Mouse (Mus musculus) hindbrain, embryonic 11.5 days (tissue): ENCODE measurements around the gene Tubg1. TPM values are rescaled to one million over a fixed set of nuclear protein-coding genes. Genes with fewer than 3 reads are reported as not detected.
A peak's percentile ranks its signal among the peaks of the same experiment; 100 is the strongest.

Experiments used
- ATAC-seq: fragments of 200-750 bp; cut with Nextera tagmentation; 2 replicates; pipeline ENCODE4 v1.8.0; 2017; ENCODE audit warnings: mild to moderate bottlenecking, moderate TSS enrichment, moderate library complexity; ENCODE audit not compliant: low FRiP score
- DNase-seq: peaks from one replicate; pipeline ENCODE4 v3.0.0-alpha.2; 2015; ENCODE audit warnings: low spot score
- H3K27ac ChIP-seq: fragments of 300-500 bp; sonication (generic); 2 replicates; pipeline ENCODE4 v1.5.1; 2014; ENCODE audit warnings: mild to moderate bottlenecking, low read depth, low read length
- H3K27me3 ChIP-seq: fragments of 300-500 bp; sonication (generic); 2 replicates; pipeline ENCODE4 v1.6.1; 2014; ENCODE audit warnings: mild to moderate bottlenecking, low read length, moderate library complexity, mixed read lengths; ENCODE audit not compliant: control insufficient read depth, insufficient read depth
- H3K36me3 ChIP-seq: fragments of 300-500 bp; sonication (generic); 2 replicates; pipeline ENCODE4 v1.6.1; 2014; ENCODE audit warnings: mild to moderate bottlenecking, low read length, moderate library complexity, mixed read lengths; ENCODE audit not compliant: control insufficient read depth, insufficient read depth
- H3K4me1 ChIP-seq: fragments of 300-500 bp; sonication (generic); replicated peaks from 2 replicates; pipeline ENCODE4 v1.6.1; 2014; ENCODE audit warnings: low read length, mixed read lengths; ENCODE audit not compliant: control insufficient read depth, insufficient read depth
- H3K4me2 ChIP-seq: fragments of 300-500 bp; sonication (generic); replicated peaks from 2 replicates; pipeline ENCODE4 v1.6.1; 2014; ENCODE audit warnings: mild to moderate bottlenecking, low read depth, low read length
- H3K4me3 ChIP-seq: fragments of 300-500 bp; sonication (generic); 2 replicates; pipeline ENCODE4 v1.5.1; 2014; ENCODE audit warnings: low read depth, low read length
- H3K9ac ChIP-seq: fragments of 300-500 bp; sonication (generic); 2 replicates; pipeline ENCODE4 v1.6.1; 2014; ENCODE audit warnings: low read depth, low read length
- H3K9me3 ChIP-seq: fragments of 300-500 bp; sonication (generic); 2 replicates; pipeline ENCODE4 v1.6.1; 2016; ENCODE audit warnings: low read length; ENCODE audit not compliant: control insufficient read depth
- WGBS: fragments of 180-500 bp; shearing (Covaris S2); extraction: QIAGEN DNeasy Blood & Tissue Kit; methylation state at CpG from one replicate; pipeline ENCODE4 v1.1.7; 2014; 5-methylcytosine and 5-hydroxymethylcytosine counted together
- polyA plus RNA-seq: library from polyadenylated mRNA; unstranded; fragments of >200 nt; fragmentation: Nextera tagmentation; extraction: Ambion mirVana; gene quantifications from 2 replicates; pipeline ENCODE4 v1.2.1, GENCODE M21; 2014

Gene Tubg1
- polyA plus RNA-seq, 1 experiment from 2014 or later: 98.6 TPM

DNA sequence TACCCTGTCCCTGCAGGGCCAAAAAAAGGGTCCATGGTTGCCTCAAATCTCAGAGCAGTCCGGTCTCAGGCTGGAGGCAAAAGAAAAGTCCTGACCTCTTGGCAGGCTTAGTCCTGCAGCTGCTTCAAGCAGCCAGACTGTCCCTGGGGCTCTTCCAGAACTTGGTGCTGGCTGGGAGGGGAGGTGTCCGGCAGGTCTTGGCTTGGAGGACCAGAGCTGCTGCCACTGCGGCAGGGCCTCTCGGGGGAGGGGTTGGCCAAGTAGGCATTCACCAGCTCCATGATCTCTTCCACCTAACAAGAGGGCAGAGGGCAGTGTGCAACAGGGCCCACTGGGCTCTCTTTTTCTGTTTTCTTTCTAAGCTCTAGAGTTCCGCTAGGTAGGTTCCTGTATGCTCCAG, 43.0 kb downstream of the Tubg1 start:
- no peaks in the 10 kb centered on the region for H3K36me3 ChIP-seq
- peaks cover 57% of the 10 kb centered on the region for H3K27me3 ChIP-seq
- H3K4me1 ChIP-seq: peaks cover 6% of the 10 kb centered on the region
- no peaks in the 10 kb centered on the region for H3K9me3 ChIP-seq
- no peak overlapping the region for H3K4me3 ChIP-seq
- H3K27ac ChIP-seq: no peak overlapping the region
- 60% methylated on average over 5 of the region's 5 CpGs for WGBS
- ATAC-seq (no peak), DNase-seq (no peak)
- H3K4me2 ChIP-seq: no peak overlapping the region
- no peak overlapping the region for H3K9ac ChIP-seq

DNA sequence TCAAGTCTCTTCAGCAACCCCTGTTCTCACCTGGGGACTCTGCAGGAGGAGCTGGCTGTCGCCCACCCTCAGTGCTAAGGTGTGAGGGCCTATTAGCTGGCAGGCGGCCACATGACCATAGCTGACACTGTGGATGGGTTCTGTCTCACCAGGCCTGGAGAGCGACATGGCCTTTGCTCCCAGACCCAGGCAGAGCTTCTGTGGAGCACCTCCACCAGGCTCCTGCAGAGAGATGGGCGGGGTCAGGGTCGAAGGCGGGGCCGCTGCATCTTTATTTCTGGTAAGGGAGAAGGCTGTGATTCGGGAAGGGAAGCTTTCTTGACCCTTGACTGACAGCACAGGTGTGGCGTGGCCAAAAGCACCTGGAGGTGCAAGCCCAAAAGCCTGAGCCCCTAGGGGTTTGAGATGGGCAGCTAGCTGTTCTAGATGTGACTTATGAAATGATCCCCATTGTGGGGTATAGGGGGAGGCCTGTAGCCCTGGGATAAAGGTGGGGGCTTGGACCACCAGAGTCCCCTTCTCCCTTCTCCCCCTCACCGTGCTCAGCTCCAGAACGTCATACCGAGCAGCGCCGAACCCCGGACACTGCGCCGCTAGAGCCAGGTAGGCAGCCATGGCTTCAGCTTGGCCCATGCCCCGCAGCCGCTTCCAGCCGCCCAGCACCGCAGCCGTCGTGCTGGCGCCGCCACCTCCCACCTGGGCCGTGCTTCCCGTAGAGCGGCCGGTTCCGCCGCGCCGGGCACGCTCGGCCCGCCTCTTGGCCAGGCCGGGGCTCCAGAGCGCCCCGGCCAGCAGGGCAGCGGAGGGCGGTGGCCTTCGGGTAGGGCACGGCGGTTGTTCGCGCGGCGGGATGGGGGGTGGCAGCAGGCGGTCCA, 44.0 kb downstream of the Tubg1 start:
- ATAC-seq (no peak), DNase-seq (no peak)
- H3K4me2 ChIP-seq: peak overlapping the region; percentile 45
- peaks cover 6% of the 10 kb centered on the region for H3K4me1 ChIP-seq
- WGBS: 10% methylated on average over 37 of the region's 49 CpGs
- H3K27ac ChIP-seq: no peak overlapping the region
- no peaks in the 10 kb centered on the region for H3K36me3 ChIP-seq
- peak overlapping the region; percentile 22 for H3K4me3 ChIP-seq
- H3K9me3 ChIP-seq: no peaks in the 10 kb centered on the region
- H3K9ac ChIP-seq: no peak overlapping the region
- peaks cover 67% of the 10 kb centered on the region for H3K27me3 ChIP-seq

DNA sequence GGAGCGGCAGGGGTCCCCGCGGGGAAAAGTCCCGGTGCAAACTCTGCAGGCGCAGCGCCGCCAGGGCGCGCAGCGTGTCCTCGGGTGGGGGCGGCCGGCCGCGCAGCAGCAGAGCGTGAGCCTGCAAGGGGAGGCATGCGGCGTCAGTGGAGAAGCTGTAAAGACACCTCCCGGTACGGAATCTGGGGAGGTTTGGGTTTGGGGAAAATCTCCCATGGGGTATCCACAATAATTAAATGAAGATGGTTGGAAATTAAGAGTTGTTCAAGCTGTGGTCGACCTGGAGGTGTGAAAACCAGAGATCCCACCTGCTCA, 44.6 kb downstream of the Tubg1 start:
- WGBS: 1% methylated on average over 21 of the region's 21 CpGs
- H3K9ac ChIP-seq: no peak overlapping the region
- H3K36me3 ChIP-seq: no peaks in the 10 kb centered on the region
- H3K27ac ChIP-seq: no peak overlapping the region
- H3K27me3 ChIP-seq: peaks cover 72% of the 10 kb centered on the region
- H3K4me3 ChIP-seq: peak overlapping the region; percentile 22
- DNase-seq (no peak), ATAC-seq (no peak)
- H3K4me2 ChIP-seq: peak overlapping the region; percentile 45
- H3K9me3 ChIP-seq: no peaks in the 10 kb centered on the region
- peaks cover 7% of the 10 kb centered on the region for H3K4me1 ChIP-seq

DNA sequence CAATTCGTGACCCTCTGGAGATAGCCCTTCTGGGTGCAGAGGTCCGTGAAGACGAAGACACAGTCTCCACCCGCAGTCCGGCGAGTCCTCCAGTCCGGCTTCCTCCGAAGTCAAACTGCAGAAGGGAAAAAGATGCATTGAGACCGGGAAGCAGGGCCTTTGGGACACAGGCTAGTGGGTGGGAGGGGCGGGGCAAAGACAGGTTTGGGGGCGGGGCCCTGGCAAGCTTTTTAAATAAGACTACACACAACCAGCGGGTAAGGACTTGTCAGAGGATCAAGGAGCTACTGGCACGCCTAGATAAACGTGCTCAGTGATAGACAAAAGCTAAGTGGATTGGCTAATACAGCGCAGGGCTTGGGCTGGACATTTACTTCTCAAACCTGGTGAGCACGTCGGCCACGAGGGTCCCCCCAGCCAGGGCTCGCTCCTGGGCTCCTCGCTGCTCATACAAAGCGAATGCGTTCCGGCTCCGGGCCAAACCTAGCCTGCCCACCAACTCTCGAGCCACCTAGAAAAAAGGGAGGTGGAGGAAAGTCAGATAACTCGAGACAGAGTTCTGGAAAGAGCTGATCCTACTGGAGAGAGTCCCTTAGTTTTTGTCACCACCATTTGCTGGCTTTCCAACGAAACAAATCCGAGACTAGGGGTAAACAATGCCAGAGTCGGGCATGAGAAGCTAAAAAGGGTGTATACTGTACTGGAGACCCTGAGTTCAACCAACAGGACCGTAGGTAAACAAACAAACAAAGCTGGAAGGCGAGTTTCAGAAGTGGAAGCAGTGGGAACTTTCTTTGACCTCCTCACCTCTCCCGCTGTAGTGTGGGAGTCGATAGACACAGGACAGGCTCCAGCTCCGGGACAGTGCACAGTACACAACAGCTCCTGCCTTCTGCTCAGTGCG, 45.2 kb downstream of the Tubg1 start:
- Histone ChIP-seq H3K9me3 (no peaks in the 10 kb centered on the region), H3K27ac (no peak overlapping the region), H3K4me1 (peaks cover 9% of the 10 kb centered on the region), H3K36me3 (no peaks in the 10 kb centered on the region), H3K27me3 (peaks cover 79% of the 10 kb centered on the region), H3K4me3 (peak overlapping the region; percentile 22; the same call in 1 of the 2 replicates), H3K9ac (no peak overlapping the region), H3K4me2 (no peak overlapping the region)
- WGBS: 5% methylated on average over 35 of the region's 35 CpGs
- peak; percentile 49 for DNase-seq
- ATAC-seq: no peak

DNA sequence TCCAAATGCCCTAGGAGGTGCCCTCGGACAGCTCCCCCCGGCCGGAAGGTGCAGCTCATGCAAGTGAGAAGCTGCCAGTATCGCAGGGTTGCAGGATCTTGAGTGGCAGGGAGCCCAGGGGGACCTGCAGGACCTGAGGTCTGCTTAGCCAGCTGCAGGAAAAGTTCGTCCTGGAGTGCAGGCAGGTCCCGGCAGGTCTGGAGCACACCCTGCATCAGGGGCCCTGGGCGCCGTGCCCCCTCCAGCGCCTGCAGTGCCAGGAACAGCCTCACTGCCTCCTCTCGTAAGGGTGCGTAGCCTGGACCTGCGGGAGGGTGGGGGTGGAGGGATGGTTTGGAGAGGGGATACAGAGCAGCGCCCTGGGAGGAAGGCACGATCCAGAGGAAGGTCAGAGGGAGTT, 46.6 kb downstream of the Tubg1 start:
- H3K4me3 ChIP-seq: no peak overlapping the region
- no peaks in the 10 kb centered on the region for H3K36me3 ChIP-seq
- no peak for DNase-seq
- no peak overlapping the region for H3K27ac ChIP-seq
- H3K4me1 ChIP-seq: peaks cover 16% of the 10 kb centered on the region
- H3K9me3 ChIP-seq: no peaks in the 10 kb centered on the region
- no peak overlapping the region for H3K4me2 ChIP-seq
- peaks cover 83% of the 10 kb centered on the region for H3K27me3 ChIP-seq
- H3K9ac ChIP-seq: no peak overlapping the region
- no peak for ATAC-seq
- 48% methylated on average over 14 of the region's 14 CpGs for WGBS

DNA sequence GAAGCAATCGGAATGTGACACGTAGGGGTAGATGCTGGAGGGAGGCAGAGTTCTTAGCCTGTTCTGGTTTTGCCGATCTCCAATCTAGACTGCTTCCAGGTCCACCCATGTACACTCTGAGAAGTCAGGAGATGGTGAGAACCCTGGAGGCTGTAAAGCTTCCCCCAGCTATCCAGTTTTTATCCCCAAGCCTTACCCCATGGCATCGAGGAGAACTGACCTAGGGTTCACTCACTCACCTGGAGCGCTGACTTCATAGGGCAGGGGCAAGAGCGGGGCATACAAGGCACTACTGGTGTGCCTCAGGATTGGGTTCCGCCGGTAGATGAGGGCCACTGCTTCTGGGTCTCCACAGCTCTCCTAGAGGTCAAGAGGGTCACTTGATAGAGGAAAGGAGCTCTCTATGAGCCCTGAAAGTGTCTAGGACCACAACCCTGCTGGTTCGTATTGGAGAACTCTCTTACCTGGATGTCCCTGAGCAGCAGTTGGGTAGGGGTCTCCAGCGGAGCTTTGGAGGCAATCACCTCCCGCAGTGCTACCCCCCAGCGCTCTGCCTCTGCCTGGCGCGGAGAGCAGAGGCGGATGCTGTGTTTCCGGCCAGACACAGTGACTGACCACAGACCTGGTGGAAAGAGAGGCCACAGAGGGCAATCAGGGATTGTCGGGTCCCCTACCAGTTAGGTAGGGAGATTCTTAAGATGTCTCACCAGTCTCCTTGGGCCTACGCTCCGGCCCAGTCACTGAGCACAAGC, 47.6 kb downstream of the Tubg1 start:
- Histone ChIP-seq H3K9ac (no peak overlapping the region), H3K4me1 (peaks cover 16% of the 10 kb centered on the region), H3K36me3 (no peaks in the 10 kb centered on the region), H3K27ac (no peak overlapping the region), H3K4me2 (no peak overlapping the region), H3K9me3 (no peaks in the 10 kb centered on the region), H3K4me3 (no peak overlapping the region), H3K27me3 (peaks cover 76% of the 10 kb centered on the region)
- ATAC-seq: no peak
- WGBS: 44% methylated on average over 19 of the region's 19 CpGs
- no peak for DNase-seq

DNA sequence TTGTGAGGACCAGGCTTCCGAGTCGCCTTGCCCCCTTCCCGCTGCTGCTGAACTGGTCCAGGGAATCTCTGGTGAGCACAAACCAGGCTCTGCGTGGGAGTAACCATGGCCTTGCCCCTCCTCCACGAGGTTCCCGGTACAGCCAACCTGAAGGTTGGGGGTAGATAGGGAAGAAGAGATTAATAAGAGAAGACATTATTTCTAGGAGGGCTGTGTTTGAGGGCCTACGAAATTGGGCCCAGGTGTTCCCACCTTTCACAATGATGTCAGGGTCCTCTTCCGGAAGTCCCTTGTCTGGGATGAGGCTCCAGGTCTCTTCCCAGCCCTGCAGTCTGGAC, 48.2 kb downstream of the Tubg1 start:
- Histone ChIP-seq H3K9me3 (no peaks in the 10 kb centered on the region), H3K9ac (no peak overlapping the region), H3K27ac (no peak overlapping the region), H3K4me1 (peaks cover 17% of the 10 kb centered on the region), H3K36me3 (no peaks in the 10 kb centered on the region), H3K4me3 (no peak overlapping the region), H3K4me2 (no peak overlapping the region), H3K27me3 (peaks cover 76% of the 10 kb centered on the region)
- WGBS: 39% methylated on average over 8 of the region's 8 CpGs
- no peak for DNase-seq
- ATAC-seq: no peak

DNA sequence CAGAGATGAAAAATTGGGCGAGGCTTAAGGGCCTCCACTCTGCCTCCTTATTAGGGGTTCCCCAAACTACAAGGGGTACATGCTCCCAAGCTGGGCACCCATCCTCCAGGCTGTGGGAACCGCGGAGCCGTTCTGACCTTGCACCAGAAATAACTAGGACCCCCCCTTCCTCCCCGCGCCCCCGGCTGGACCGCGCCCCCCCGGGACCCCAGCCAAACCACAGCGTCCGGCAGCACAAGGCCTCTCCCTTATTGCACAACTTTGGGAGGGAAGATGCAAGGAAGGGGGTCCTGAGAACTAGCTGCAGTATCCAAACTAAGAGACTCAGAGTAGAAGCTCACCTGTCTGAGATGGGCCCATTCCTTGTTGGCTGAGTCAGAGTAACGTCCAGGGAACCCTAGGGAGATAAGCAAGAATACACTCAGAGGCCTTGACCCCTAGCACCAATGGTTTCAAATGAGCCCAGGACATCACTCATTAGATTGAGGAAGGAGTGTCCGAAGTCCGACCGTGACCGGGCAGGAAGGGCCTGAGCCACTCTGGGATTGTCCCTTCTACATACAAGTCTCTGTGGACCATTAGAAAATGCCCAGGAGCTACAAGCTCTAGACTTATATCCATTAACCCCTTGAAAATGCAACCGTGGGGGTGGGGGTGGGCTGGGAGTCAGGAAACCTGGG, 48.7 kb downstream of the Tubg1 start:
- no peak overlapping the region for H3K4me2 ChIP-seq
- peaks cover 22% of the 10 kb centered on the region for H3K4me1 ChIP-seq
- H3K36me3 ChIP-seq: no peaks in the 10 kb centered on the region
- H3K9me3 ChIP-seq: no peaks in the 10 kb centered on the region
- H3K27ac ChIP-seq: no peak overlapping the region
- no peak overlapping the region for H3K9ac ChIP-seq
- peaks cover 76% of the 10 kb centered on the region for H3K27me3 ChIP-seq
- 61% methylated on average over 18 of the region's 18 CpGs for WGBS
- no peak overlapping the region for H3K4me3 ChIP-seq
- DNase-seq: no peak
- ATAC-seq: no peak
